Mouse (Mus musculus): ENCODE data around the gene Megf11. TPM values are rescaled to one million over a fixed set of nuclear protein-coding genes. Genes with fewer than 3 reads are reported as not detected.
A peak's percentile ranks its signal among the peaks of the same experiment; 100 is the strongest.

Gene Megf11
- polyA plus RNA-seq, 1 experiment from 2014 or later: 0.23 TPM

DNA sequence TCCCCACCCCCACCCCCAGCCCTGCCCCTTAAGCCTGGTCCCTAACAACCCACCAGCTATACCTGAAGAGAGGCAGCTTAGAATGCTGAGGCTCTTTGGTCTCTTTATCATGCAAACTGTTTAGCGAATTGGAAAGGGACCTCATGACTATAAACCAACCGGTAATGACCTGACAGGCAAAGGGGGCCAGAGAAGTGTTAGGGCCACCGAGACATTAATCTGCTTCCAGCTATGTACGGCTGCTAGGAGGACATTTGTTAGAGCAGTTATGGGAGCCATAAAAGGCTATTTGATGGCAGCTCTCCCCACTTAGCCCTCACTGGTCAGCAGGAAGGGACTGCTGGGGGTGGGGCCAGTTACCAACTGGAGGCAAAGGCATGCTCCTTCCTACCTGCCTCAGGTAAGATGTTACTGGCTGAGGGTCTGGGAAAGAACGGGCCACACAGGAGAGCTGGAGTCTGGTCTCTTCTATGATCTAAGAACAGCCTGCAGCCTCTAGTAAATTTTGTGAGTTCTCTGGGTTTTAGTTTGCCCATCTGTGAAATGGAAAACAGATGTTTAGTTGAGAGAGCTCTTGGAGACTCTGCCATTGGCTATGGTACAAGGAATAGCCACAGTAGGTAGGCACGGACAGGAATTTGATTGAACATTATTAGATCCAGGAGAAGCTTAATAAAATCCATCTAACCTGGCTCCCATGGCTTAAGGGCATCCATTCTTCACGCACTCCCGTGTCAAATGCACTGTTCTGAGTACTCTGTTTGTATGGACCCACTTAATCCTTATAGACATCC lies 183.2 kb downstream of the Megf11 start:
- no peak for ATAC-seq (ENCODE audit: low read depth)
- Histone ChIP-seq H3K9ac (no peak overlapping the region), H3K4me3 (replicated peaks) (no peak overlapping the region), H3K27me3 (no peaks in the 10 kb centered on the region), H3K27ac (peak overlapping the region; percentile 65), H3K9me3 (replicated peaks) (no peaks in the 10 kb centered on the region), H3K36me3 (no peaks in the 10 kb centered on the region), H3K4me2 (no peak overlapping the region), H3K4me1 (replicated peaks) (peaks cover 75% of the 10 kb centered on the region)
- no peak for DNase-seq
- WGBS (ENCODE audit: insufficient replicate concordance): 55% methylated on average over 8 of the region's 8 CpGs

DNA sequence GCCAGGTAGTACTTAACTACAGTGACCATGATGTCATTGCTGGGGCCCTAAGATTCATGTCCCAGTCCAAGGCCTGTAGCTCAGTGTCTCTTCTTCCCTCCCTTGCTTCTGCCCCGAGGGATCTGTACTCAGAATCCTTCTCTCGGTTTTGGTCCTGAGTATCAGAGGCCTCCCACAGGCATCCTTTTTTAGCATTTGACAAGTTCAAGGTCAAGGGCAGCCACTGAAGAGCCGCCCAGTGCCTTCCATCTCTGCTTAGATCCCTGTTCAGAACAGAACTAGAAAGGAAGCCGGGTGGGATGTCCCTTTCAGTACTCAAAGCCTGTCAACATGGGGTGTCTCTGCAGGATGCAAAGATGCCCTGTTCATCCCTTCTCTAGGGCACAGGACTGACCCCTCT lies 185.0 kb downstream of the Megf11 start:
- Histone ChIP-seq H3K9me3 (replicated peaks) (0 out of 2 replicates have a peak, but pooled peaks cover 6% of the 10 kb centered on the region), H3K27me3 (no peaks in the 10 kb centered on the region), H3K27ac (peak overlapping the region; percentile 62), H3K36me3 (no peaks in the 10 kb centered on the region), H3K4me3 (replicated peaks) (no peak overlapping the region), H3K4me1 (replicated peaks) (peaks cover 61% of the 10 kb centered on the region), H3K9ac (no peak overlapping the region), H3K4me2 (no peak overlapping the region)
- ATAC-seq (ENCODE audit: low read depth) (no peak), DNase-seq (no peak)
- WGBS (ENCODE audit: insufficient replicate concordance): 59% methylated on average over 4 of the region's 4 CpGs

DNA sequence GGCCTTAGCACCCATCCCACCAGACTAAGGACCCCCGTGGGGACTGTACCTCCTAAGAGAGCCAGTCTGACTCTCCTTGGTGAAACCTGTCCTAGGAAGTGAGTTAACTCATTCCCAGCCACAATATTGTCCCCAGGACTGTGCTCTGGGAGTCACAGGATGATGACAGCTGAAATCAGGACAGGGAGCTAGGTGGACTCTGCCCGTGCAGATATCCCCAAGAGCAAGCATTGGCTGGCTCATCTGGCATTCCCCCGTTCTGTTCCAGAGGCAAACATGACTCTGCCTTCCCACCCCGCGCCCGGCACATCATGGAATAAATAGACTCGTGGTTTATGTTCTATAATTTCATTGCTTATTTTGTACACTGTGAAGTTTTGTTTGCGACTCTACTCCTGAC lies 185.7 kb downstream of the Megf11 start:
- no peak overlapping the region for H3K4me3 ChIP-seq (replicated peaks)
- 0 out of 2 replicates have a peak, but pooled peaks cover 6% of the 10 kb centered on the region for H3K9me3 ChIP-seq (replicated peaks)
- no peak overlapping the region for H3K9ac ChIP-seq
- DNase-seq: no peak
- no peaks in the 10 kb centered on the region for H3K36me3 ChIP-seq
- H3K4me1 ChIP-seq (replicated peaks): peaks cover 61% of the 10 kb centered on the region
- ATAC-seq (ENCODE audit: low read depth): peak; percentile 44; the same call in 1 of the 2 replicates
- WGBS (ENCODE audit: insufficient replicate concordance): 75% methylated on average over 8 of the region's 8 CpGs
- H3K27me3 ChIP-seq: no peaks in the 10 kb centered on the region
- peak overlapping the region; percentile 62 for H3K27ac ChIP-seq
- no peak overlapping the region for H3K4me2 ChIP-seq

DNA sequence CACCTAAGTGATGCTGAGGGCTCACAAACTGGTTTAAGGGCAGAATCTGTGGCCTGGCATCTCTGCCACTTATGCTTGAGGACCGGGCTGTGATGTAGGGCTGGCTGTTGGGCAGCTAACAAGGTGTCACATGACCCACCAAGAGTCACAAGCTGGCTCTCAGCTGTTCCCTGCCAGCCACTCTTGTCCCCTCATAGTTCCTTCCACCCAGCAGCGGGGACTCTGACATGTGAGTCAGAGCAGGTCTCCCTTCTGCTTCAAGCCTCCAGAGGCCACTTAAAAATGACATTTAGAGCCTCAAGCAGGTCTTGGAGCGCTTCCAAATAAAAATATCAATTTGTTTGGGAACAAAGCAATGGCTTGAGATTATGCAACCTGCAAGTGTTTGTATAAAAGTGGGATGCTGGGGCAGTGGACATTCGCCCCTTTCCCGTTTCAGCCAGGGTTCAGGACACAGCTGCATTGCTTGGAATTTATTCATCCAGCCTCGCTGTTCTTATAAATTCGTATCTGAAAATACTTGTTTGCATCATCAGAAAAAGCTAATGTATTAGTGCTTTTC lies 187.3 kb downstream of the Megf11 start:
- no peaks in the 10 kb centered on the region for H3K27me3 ChIP-seq
- no peaks in the 10 kb centered on the region for H3K36me3 ChIP-seq
- no peak overlapping the region for H3K4me2 ChIP-seq
- ATAC-seq (ENCODE audit: low read depth) (no peak), DNase-seq (no peak)
- no peak overlapping the region for H3K9ac ChIP-seq
- 0 out of 2 replicates have a peak, but pooled peaks cover 6% of the 10 kb centered on the region for H3K9me3 ChIP-seq (replicated peaks)
- WGBS (ENCODE audit: insufficient replicate concordance): 68% methylated on average over 7 of the region's 7 CpGs
- peak overlapping the region; percentile 62 for H3K27ac ChIP-seq
- H3K4me3 ChIP-seq (replicated peaks): no peak overlapping the region
- H3K4me1 ChIP-seq (replicated peaks): peaks cover 58% of the 10 kb centered on the region

DNA sequence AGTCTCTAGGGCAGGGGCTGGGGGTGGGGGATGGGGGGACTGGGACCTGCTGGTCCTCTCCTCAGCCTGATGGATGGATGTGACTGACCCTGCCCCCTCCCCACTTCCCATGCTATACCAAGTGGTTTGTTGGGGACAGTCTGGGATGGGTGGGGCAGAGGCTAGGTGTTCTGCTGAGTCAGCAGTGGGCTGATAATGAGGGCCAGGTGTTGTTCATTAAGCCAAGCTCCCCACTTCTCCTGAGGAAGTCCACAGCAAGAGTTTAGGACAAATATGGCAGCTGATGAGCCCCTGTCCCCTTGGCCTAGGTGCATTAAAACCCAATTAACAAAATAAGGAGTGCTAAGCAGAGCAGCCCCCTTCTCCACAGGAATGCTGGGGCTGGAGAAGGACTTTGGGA lies 190.2 kb downstream of the Megf11 start:
- DNase-seq (no peak), ATAC-seq (ENCODE audit: low read depth) (no peak)
- Histone ChIP-seq H3K9me3 (replicated peaks) (0 out of 2 replicates have a peak, but pooled peaks cover 6% of the 10 kb centered on the region), H3K4me1 (replicated peaks) (peaks cover 46% of the 10 kb centered on the region), H3K36me3 (no peaks in the 10 kb centered on the region), H3K9ac (no peak overlapping the region), H3K27ac (no peak overlapping the region; the same call in 1 of the 2 replicates), H3K27me3 (no peaks in the 10 kb centered on the region), H3K4me2 (no peak overlapping the region), H3K4me3 (replicated peaks) (no peak overlapping the region)

DNA sequence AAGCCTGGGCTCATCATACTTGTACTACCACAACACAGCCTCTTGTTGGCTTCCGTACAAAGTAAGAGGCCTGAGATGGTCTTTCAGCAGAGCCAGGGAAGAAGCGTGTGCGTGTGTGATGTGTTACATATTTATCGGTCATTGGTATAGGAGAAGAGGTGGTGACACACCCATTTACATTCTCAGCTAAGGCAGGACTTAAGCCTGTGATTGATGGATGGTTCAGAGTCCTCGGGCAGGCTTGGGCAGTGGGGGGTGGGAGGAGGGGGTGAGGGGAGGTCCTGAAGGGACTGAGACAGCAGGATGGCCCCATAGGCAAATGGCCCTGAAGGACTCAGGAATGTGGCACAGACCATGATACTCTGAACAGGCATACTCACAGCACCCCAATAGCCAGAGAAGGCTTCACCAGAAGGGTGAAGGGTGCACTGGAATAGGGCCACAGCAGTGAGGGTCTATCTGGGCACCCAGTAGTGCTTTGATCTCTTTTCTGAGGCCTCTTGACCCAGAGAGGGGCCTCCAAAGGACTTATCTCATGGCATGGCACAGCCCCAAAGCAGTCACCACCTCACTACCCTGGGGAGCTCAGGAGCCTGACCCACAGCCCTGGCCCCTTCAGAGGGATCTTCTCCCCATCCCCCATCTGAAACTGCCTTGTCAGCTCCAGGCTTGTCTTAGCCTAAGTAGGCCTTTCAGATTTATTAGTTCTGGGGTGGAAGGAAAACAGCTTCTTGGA lies 190.9 kb downstream of the Megf11 start:
- ATAC-seq (ENCODE audit: low read depth): peak; percentile 75
- Histone ChIP-seq H3K27me3 (no peaks in the 10 kb centered on the region), H3K36me3 (no peaks in the 10 kb centered on the region), H3K4me2 (no peak overlapping the region), H3K27ac (peak overlapping the region; percentile 13), H3K4me3 (replicated peaks) (no peak overlapping the region), H3K9ac (peak overlapping the region; percentile 34), H3K4me1 (replicated peaks) (peaks cover 46% of the 10 kb centered on the region), H3K9me3 (replicated peaks) (0 out of 2 replicates have a peak, but pooled peaks cover 6% of the 10 kb centered on the region)
- WGBS (ENCODE audit: insufficient replicate concordance): 78% methylated on average over 5 of the region's 5 CpGs
- no peak for DNase-seq

DNA sequence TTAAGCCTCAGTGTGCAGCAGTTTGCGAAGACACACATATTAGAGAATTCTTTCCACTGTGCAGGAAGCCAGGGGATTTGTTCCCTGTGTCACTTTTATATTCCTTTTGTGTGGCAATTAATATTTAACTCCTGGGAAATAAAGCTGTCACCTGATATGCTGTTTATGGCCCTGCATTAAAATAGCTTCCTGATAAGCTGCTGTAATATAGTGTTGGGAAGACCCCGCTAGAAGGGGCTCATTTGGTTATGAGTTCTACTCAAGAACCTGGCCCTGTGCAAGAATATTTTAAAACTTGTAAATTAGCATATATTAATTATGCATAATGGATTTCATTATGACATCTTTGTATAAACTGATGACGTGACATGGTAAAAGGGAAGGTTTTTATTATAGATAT lies 191.7 kb downstream of the Megf11 start:
- H3K4me3 ChIP-seq (replicated peaks): no peak overlapping the region
- H3K36me3 ChIP-seq: no peaks in the 10 kb centered on the region
- 0 out of 2 replicates have a peak overlapping the region, but pooled peaks have one; percentile 34 for H3K9ac ChIP-seq
- peaks cover 41% of the 10 kb centered on the region for H3K4me1 ChIP-seq (replicated peaks)
- 85% methylated on average over 3 of the region's 3 CpGs for WGBS (ENCODE audit: insufficient replicate concordance)
- no peak for DNase-seq
- ATAC-seq (ENCODE audit: low read depth): no peak
- peak overlapping the region; percentile 13; the same call in 1 of the 2 replicates for H3K27ac ChIP-seq
- no peak overlapping the region for H3K4me2 ChIP-seq
- H3K27me3 ChIP-seq: no peaks in the 10 kb centered on the region
- H3K9me3 ChIP-seq (replicated peaks): 0 out of 2 replicates have a peak, but pooled peaks cover 6% of the 10 kb centered on the region

DNA sequence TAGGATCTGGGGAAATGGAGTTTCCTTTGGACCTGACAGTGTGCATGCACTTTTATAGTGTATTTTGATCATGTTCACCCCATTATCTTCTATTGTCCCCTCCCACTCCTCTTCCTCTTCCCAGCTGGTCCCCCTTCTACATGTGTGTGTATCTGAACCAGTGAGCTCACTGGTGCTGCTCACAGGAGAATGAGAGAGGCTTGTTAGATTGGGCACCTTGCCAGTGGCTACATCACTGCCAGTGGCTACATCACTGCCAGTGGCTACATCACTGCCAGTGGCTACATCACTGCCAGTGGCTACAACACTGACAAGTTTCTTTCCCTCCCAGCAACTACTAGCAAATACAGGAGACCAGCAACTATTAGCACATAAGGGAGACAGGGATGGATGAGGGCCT lies 192.6 kb downstream of the Megf11 start:
- Histone ChIP-seq H3K9ac (no peak overlapping the region), H3K27me3 (no peaks in the 10 kb centered on the region), H3K4me3 (replicated peaks) (no peak overlapping the region), H3K4me2 (no peak overlapping the region), H3K36me3 (no peaks in the 10 kb centered on the region), H3K27ac (0 out of 2 replicates have a peak overlapping the region, but pooled peaks have one; percentile 9), H3K9me3 (replicated peaks) (0 out of 2 replicates have a peak, but pooled peaks cover 6% of the 10 kb centered on the region), H3K4me1 (replicated peaks) (peaks cover 33% of the 10 kb centered on the region)
- ATAC-seq (ENCODE audit: low read depth) (no peak), DNase-seq (no peak)

DNA sequence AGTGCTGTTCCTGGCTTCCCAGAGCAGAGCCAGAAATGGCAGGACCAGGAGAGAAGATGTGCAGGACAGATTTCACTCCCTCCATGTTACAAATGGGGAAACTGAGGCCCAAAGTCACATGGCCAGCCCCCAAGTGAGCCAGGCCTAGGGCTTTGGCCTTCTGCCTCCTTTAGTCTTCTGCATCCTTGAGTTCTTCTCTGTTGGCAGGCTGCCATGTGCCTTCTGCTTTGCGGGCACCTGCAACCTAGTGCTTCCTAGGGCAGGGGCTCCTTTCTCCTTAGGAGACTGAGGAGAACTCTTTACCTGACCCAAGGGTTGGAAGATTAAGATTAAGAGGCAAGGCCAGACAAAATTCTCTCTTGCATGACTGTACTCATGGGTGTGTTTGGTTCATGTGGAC lies 193.9 kb downstream of the Megf11 start:
- peaks cover 33% of the 10 kb centered on the region for H3K4me1 ChIP-seq (replicated peaks)
- no peaks in the 10 kb centered on the region for H3K36me3 ChIP-seq
- no peak overlapping the region for H3K4me3 ChIP-seq (replicated peaks)
- 0 out of 2 replicates have a peak overlapping the region, but pooled peaks have one; percentile 2 for H3K27ac ChIP-seq
- no peak for ATAC-seq (ENCODE audit: low read depth)
- H3K9ac ChIP-seq: no peak overlapping the region
- no peak for DNase-seq
- H3K4me2 ChIP-seq: no peak overlapping the region
- H3K9me3 ChIP-seq (replicated peaks): 0 out of 2 replicates have a peak, but pooled peaks cover 6% of the 10 kb centered on the region
- H3K27me3 ChIP-seq: no peaks in the 10 kb centered on the region
- 88% methylated on average over 1 of the region's 1 CpGs for WGBS (ENCODE audit: insufficient replicate concordance)

DNA sequence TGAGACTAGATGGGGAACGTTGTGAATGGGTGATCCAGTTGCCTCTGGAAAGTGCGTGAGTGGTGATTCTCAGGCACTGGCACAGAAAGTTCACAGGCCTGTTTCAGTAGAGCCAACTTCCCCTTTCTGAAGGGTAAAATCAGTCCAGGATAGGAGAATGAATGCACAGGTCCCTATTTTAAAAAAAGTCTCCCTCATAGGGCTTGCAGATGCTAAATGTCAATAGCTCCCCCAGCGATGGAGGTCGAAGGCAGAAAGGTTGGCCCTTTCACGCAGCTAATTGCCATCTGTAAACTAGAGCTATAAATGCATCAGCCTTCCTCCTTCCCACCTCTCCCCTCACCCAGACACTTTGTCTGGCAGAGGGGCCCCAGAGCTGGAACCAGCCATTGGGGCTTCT lies 200.9 kb downstream of the Megf11 start:
- Histone ChIP-seq H3K9ac (peak overlapping the region; percentile 24; the same call in 1 of the 2 replicates), H3K27me3 (no peaks in the 10 kb centered on the region), H3K4me3 (replicated peaks) (no peak overlapping the region), H3K36me3 (no peaks in the 10 kb centered on the region), H3K4me1 (replicated peaks) (peaks cover 50% of the 10 kb centered on the region), H3K4me2 (no peak overlapping the region), H3K27ac (peak overlapping the region; percentile 67), H3K9me3 (replicated peaks) (no peaks in the 10 kb centered on the region)
- no peak for ATAC-seq (ENCODE audit: low read depth)
- WGBS (ENCODE audit: insufficient replicate concordance): 61% methylated on average over 5 of the region's 5 CpGs
- DNase-seq: no peak

DNA sequence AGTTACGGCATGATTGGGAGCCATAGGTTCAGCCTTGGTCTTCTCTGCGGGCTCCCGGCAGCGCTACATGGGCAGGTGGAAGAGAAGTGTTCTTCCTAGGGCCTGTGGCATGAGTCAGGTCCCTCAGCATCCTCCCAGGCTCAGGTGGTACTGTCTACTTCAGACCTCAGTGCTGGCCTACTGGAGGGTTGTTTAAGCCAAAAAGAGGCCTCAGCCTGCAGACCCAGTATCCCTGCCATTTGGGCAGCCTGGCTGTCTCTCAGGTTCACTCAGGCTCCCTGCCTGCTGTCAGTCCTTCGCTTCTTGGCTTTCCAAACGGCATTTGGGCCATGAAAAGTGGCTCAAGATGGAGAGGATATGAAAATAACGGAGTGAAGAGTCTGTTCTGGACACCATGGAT lies 202.6 kb downstream of the Megf11 start:
- no peak overlapping the region for H3K4me3 ChIP-seq (replicated peaks)
- ATAC-seq (ENCODE audit: low read depth) (no peak), DNase-seq (no peak)
- no peaks in the 10 kb centered on the region for H3K36me3 ChIP-seq
- no peaks in the 10 kb centered on the region for H3K27me3 ChIP-seq
- peaks cover 67% of the 10 kb centered on the region for H3K4me1 ChIP-seq (replicated peaks)
- peak overlapping the region; percentile 37 for H3K9ac ChIP-seq
- WGBS (ENCODE audit: insufficient replicate concordance): 89% methylated on average over 7 of the region's 7 CpGs
- H3K9me3 ChIP-seq (replicated peaks): no peaks in the 10 kb centered on the region
- H3K27ac ChIP-seq: peak overlapping the region; percentile 99
- H3K4me2 ChIP-seq: no peak overlapping the region
